Mouse (Mus musculus) naive thymus-derived CD4-positive, alpha-beta T cell, adult 5 months (primary cell): Measurements from ENCODE around the gene Brd4. TPM values are rescaled to one million over a fixed set of nuclear protein-coding genes. Genes with fewer than 3 reads are reported as not detected.

ENCODE experiments used
- polyA plus RNA-seq: library from polyadenylated mRNA; unstranded; fragments of 100-300 nt; shearing (Covaris generic); gene quantifications from one replicate; pipeline ENCODE4 v1.2.1, GENCODE M21; 2017

Gene Brd4
- 329 TPM for polyA plus RNA-seq

GRCm38 (mm10) chr17:32284262-32285137 is at the start of gene Brd4:
Brd4 (minus strand) TSS chr17:32284722.

GRCm38 (mm10) chr17:32320597-32321389 is 36.3 kb upstream of the Brd4 start, which contains the start of gene Akap8:
Akap8 (minus strand) TSS chr17:32321238.

GRCm38 (mm10) chr17:32188863-32189636 is 95.5 kb downstream of the Brd4 start, which contains the start of gene Ephx3:
Ephx3 (minus strand) TSS chr17:32189549.

GRCm38 (mm10) chr17:32166687-32167086 is 117.8 kb downstream of the Brd4 start, which contains the start of gene Notch3:
Notch3 (minus strand) TSS chr17:32166852.

Other genes starting within 250 kb of the Brd4 start
- 45.8 TPM for gene Rrp1b, start 248.6 kb downstream of the Brd4 start, polyA plus RNA-seq
- 0.42 TPM for gene Hsf2bp, start 248.4 kb downstream of the Brd4 start, polyA plus RNA-seq
- not detected for gene Notch3, start 117.9 kb downstream of the Brd4 start, polyA plus RNA-seq
- not detected for gene Ephx3, start 95.2 kb downstream of the Brd4 start, polyA plus RNA-seq
- gene Akap8, start 36.5 kb upstream of the Brd4 start, polyA plus RNA-seq: 287 TPM
- 339 TPM for gene Akap8l, start 65.9 kb upstream of the Brd4 start, polyA plus RNA-seq
- gene Wiz, start 104.7 kb upstream of the Brd4 start, polyA plus RNA-seq: 20.4 TPM
- gene Rasal3, start 118.9 kb upstream of the Brd4 start, polyA plus RNA-seq: 735 TPM
- 37.1 TPM for gene Pglyrp2, start 139.4 kb upstream of the Brd4 start, polyA plus RNA-seq
- not detected for gene Cyp4f39, start 168.0 kb upstream of the Brd4 start, polyA plus RNA-seq
- gene Cyp4f17, start 221.3 kb upstream of the Brd4 start, polyA plus RNA-seq: 1.1 TPM